Mouse (Mus musculus) adrenal gland, postnatal 10 days (tissue): ENCODE measurements around the gene Ifnk. TPM values are rescaled to one million over a fixed set of nuclear protein-coding genes. Genes with fewer than 3 reads are reported as not detected.

Experiments used
- DNase-seq: peaks from one replicate; pipeline ENCODE4 v3.0.0; 2021; ENCODE audit warnings: mixed read lengths
- long read RNA-seq, 2 experiments: library from polyadenylated mRNA; stranded (forward); transcript quantifications; one replicate each; pipeline ENCODE4 v2.0.0; 2021
- total RNA-seq, 2 experiments: library from RNA; stranded (reverse); gene quantifications; 2 replicates each; pipeline ENCODE4 v1.2.3; 2021

The Ifnk gene
- not detected for total RNA-seq
- long read RNA-seq, experiment 1, partial matches to known transcripts: 0 of 1 reads
- long read RNA-seq, experiment 1, other reads (novel, unspliced or antisense): 1 of 1 reads
- long read RNA-seq, experiment 2: 0 reads

GRCm38 (mm10) chr4:35151756-35152155 is at the start of gene Ifnk:
Gene Ifnk (plus strand): TSS chr4:35152056.
- no peak for DNase-seq

GRCm38 (mm10) chr4:35105115-35105773 is 46.6 kb upstream of the Ifnk start:
- no peak for DNase-seq

GRCm38 (mm10) chr4:35112452-35112851 is 39.4 kb upstream of the Ifnk start:
- no peak for DNase-seq

- no peak for DNase-seq
Observed at GRCm38 (mm10) chr4:35113516-35114248, 38.2 kb upstream of the Ifnk start.

GRCm38 (mm10) chr4:35114950-35115349 is 36.9 kb upstream of the Ifnk start:
- no peak for DNase-seq

- DNase-seq: no peak
Observed at GRCm38 (mm10) chr4:35115933-35116332, 35.9 kb upstream of the Ifnk start.

GRCm38 (mm10) chr4:35117144-35117543 is 34.7 kb upstream of the Ifnk start:
- DNase-seq: no peak

- DNase-seq: no peak
Observed at GRCm38 (mm10) chr4:35118851-35119250, 33.0 kb upstream of the Ifnk start.

GRCm38 (mm10) chr4:35120159-35120558 is 31.7 kb upstream of the Ifnk start:
- DNase-seq: no peak

GRCm38 (mm10) chr4:35120575-35120974 is 31.3 kb upstream of the Ifnk start:
- DNase-seq: no peak

GRCm38 (mm10) chr4:35121060-35121459 is 30.8 kb upstream of the Ifnk start:
- no peak for DNase-seq

- DNase-seq: no peak
Observed at GRCm38 (mm10) chr4:35123087-35123486, 28.8 kb upstream of the Ifnk start.

- DNase-seq: no peak
Observed at GRCm38 (mm10) chr4:35124027-35124426, 27.8 kb upstream of the Ifnk start.

GRCm38 (mm10) chr4:35125299-35125777 is 26.5 kb upstream of the Ifnk start:
- peak; percentile 38 for DNase-seq

- no peak for DNase-seq
Observed at GRCm38 (mm10) chr4:35126776-35127175, 25.1 kb upstream of the Ifnk start.

- DNase-seq: no peak
Observed at GRCm38 (mm10) chr4:35127759-35128158, 24.1 kb upstream of the Ifnk start.

- no peak for DNase-seq
Observed at GRCm38 (mm10) chr4:35130411-35130948, 21.4 kb upstream of the Ifnk start.

- DNase-seq: no peak
Observed at GRCm38 (mm10) chr4:35131592-35131991, 20.3 kb upstream of the Ifnk start.

GRCm38 (mm10) chr4:35133411-35133810 is 18.4 kb upstream of the Ifnk start:
- DNase-seq: no peak

GRCm38 (mm10) chr4:35134846-35135611 is 16.8 kb upstream of the Ifnk start:
- DNase-seq: no peak

- DNase-seq: no peak
Observed at GRCm38 (mm10) chr4:35135806-35136205, 16.1 kb upstream of the Ifnk start.

- DNase-seq: no peak
Observed at GRCm38 (mm10) chr4:35136996-35137395, 14.9 kb upstream of the Ifnk start.
